Mouse (Mus musculus): ENCODE measurements around the gene Ppp1r1c.

DNA sequence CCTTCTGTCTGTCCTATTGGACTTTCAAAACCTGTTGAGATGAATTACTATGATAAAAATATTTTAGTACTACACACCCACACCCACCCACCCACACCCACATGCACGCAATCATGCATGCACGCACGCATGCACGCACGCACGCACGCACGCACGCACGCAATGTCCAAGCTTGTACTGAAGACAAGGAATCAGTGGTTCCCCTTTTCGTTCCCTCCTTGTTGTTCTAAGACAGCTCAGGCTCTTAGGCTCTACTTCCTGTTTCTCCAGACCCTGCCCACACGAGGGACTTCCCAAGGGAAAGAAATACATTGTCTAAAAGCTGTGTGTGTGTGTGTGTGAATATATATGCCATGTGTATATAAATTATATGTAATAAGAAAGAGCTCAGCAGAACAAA, 11.6 kb upstream of the Ppp1r1c start:
- TF ChIP-seq CTCF (IDR thresholded peaks at IDR 0.05; ENCODE audit: borderline replicate concordance, extremely low read depth, insufficient read depth, insufficient read length) (no peak), POLR2A (IDR thresholded peaks at IDR 0.05; ENCODE audit: borderline replicate concordance, extremely low read depth, insufficient read depth, insufficient read length, poor library complexity, severe bottlenecking) (no peak)
